Mouse (Mus musculus) ovary, postnatal 14 days (tissue): ENCODE results near the gene Tnxb.

Experiments used
- DNase-seq: peaks from one replicate; pipeline ENCODE4 v3.0.0; 2022; ENCODE audit warnings: low spot score

The Tnxb gene

GRCm38 (mm10) chr17:34670235-34670634 is at the start of gene Tnxb:
Gene Tnxb (plus strand): TSS chr17:34670535.
- no peak for DNase-seq

GRCm38 (mm10) chr17:34621006-34621405 is 49.3 kb upstream of the Tnxb start:
- no peak for DNase-seq

- DNase-seq, result no peak
Measured at GRCm38 (mm10) chr17:34623161-34623560, 47.2 kb upstream of the Tnxb start.

GRCm38 (mm10) chr17:34624981-34625380 is 45.4 kb upstream of the Tnxb start:
- no peak for DNase-seq

GRCm38 (mm10) chr17:34626062-34626772 is 44.1 kb upstream of the Tnxb start:
- DNase-seq, result no peak

GRCm38 (mm10) chr17:34626773-34627092 is 43.6 kb upstream of the Tnxb start:
- no peak for DNase-seq

- peak; percentile 65 for DNase-seq
Measured at GRCm38 (mm10) chr17:34627093-34627942, 43.0 kb upstream of the Tnxb start.

- DNase-seq, result no peak
Measured at GRCm38 (mm10) chr17:34627943-34628643, 42.2 kb upstream of the Tnxb start, which contains the start of gene Ppt2. Gene Ppt2 (minus strand): TSS chr17:34628510.

GRCm38 (mm10) chr17:34628644-34628967 is 41.7 kb upstream of the Tnxb start:
- DNase-seq, result no peak

GRCm38 (mm10) chr17:34629221-34629751 is 41.0 kb upstream of the Tnxb start, which contains the start of gene Prrt1:
Gene Prrt1 (plus strand): TSS chr17:34629533.
- no peak for DNase-seq

- no peak for DNase-seq
Measured at GRCm38 (mm10) chr17:34629796-34630603, 40.3 kb upstream of the Tnxb start.

GRCm38 (mm10) chr17:34630761-34631301 is 39.5 kb upstream of the Tnxb start:
- DNase-seq, result no peak

- DNase-seq, result no peak
Measured at GRCm38 (mm10) chr17:34631647-34632046, 38.7 kb upstream of the Tnxb start.

GRCm38 (mm10) chr17:34632261-34632691 is 38.1 kb upstream of the Tnxb start:
- peak; percentile 69 for DNase-seq

- no peak for DNase-seq
Measured at GRCm38 (mm10) chr17:34635671-34636070, 34.7 kb upstream of the Tnxb start.

GRCm38 (mm10) chr17:34637459-34637858 is 32.9 kb upstream of the Tnxb start:
- no peak for DNase-seq

- DNase-seq, result no peak
Measured at GRCm38 (mm10) chr17:34639461-34640255, 30.7 kb upstream of the Tnxb start.

GRCm38 (mm10) chr17:34640778-34641601 is 29.3 kb upstream of the Tnxb start:
- no peak for DNase-seq

GRCm38 (mm10) chr17:34641945-34642344 is 28.4 kb upstream of the Tnxb start:
- no peak for DNase-seq

GRCm38 (mm10) chr17:34643379-34643778 is 27.0 kb upstream of the Tnxb start:
- DNase-seq, result no peak
